Mouse (Mus musculus): ENCODE results near the gene Olfr410. TPM values are rescaled to one million over a fixed set of nuclear protein-coding genes. Genes with fewer than 3 reads are reported as not detected.

Gene Olfr410
- polyA plus RNA-seq, 1 experiment = not detected

GRCm38 (mm10) chr11:74287256-74287655 lies 50.6 kb downstream of the Olfr410 start:
- Histone ChIP-seq H3K9me3 (no peaks in the 10 kb centered on the region), H3K4me3 (replicated peaks) (no peak overlapping the region), H3K36me3 (replicated peaks; ENCODE audit: low read length) (no peaks in the 10 kb centered on the region), H3K27me3 (replicated peaks) (no peaks in the 10 kb centered on the region), H3K4me1 (no peaks in the 10 kb centered on the region)
- TF ChIP-seq GATA1 (IDR thresholded peaks at IDR 0.05; ENCODE audit: borderline replicate concordance, low read length) (no peak), FLI1 (IDR thresholded peaks at IDR 0.05; ENCODE audit: low read length) (no peak)

- Histone ChIP-seq H3K4me3 (replicated peaks) (peak within 1 kb of the TSS; percentile 81), H3K9me3 (peaks cover 8% of the 10 kb centered on the region), H3K27me3 (replicated peaks) (no peaks in the 10 kb centered on the region), H3K36me3 (replicated peaks; ENCODE audit: low read length) (no peaks in the 10 kb centered on the region), H3K4me1 (no peaks in the 10 kb centered on the region)
- no peak for TF ChIP-seq GATA1 (IDR thresholded peaks at IDR 0.05; ENCODE audit: borderline replicate concordance, low read length)
- no peak for TF ChIP-seq FLI1 (IDR thresholded peaks at IDR 0.05; ENCODE audit: low read length)
These were observed 54.4 kb downstream of the Olfr410 start, which contains the start of gene Olfr59 for GRCm38 (mm10) chr11:74283436-74283835. Olfr59 (plus strand) TSS chr11:74283736.

Other genes with a start within 250 kb of the Olfr410 start
- not detected in 2 replicates for gene Olfr401, start 224.3 kb downstream of the Olfr410 start, polyA plus RNA-seq (2012; ENCODE audit: insufficient read depth, low replicate concordance)
- gene Olfr402, start 184.5 kb downstream of the Olfr410 start, polyA plus RNA-seq (2012; ENCODE audit: insufficient read depth, low replicate concordance) = not detected in 2 replicates
- not detected in 2 replicates for gene Olfr403, start 151.8 kb downstream of the Olfr410 start, polyA plus RNA-seq (2012; ENCODE audit: insufficient read depth, low replicate concordance)
- gene Olfr43, start 126.7 kb downstream of the Olfr410 start, polyA plus RNA-seq (2012; ENCODE audit: insufficient read depth, low replicate concordance) = not detected in 2 replicates
- gene Olfr406, start 78.2 kb downstream of the Olfr410 start, polyA plus RNA-seq (2012; ENCODE audit: insufficient read depth, low replicate concordance) = not detected in 2 replicates
- gene Olfr59, start 54.3 kb downstream of the Olfr410 start, polyA plus RNA-seq (2012; ENCODE audit: insufficient read depth, low replicate concordance) = not detected in 2 replicates
- not detected in 2 replicates for gene Olfr411, start 14.6 kb upstream of the Olfr410 start, polyA plus RNA-seq (2012; ENCODE audit: insufficient read depth, low replicate concordance)
- gene Olfr412, start 24.0 kb upstream of the Olfr410 start, polyA plus RNA-seq (2012; ENCODE audit: insufficient read depth, low replicate concordance) = not detected in 2 replicates